Mouse (Mus musculus): ENCODE results near the gene Ldb2. TPM values are rescaled to one million over a fixed set of nuclear protein-coding genes. Genes with fewer than 3 reads are reported as not detected.

Gene Ldb2
- polyA plus RNA-seq, 1 experiment from 2014 or later, result 21.5 TPM

DNA sequence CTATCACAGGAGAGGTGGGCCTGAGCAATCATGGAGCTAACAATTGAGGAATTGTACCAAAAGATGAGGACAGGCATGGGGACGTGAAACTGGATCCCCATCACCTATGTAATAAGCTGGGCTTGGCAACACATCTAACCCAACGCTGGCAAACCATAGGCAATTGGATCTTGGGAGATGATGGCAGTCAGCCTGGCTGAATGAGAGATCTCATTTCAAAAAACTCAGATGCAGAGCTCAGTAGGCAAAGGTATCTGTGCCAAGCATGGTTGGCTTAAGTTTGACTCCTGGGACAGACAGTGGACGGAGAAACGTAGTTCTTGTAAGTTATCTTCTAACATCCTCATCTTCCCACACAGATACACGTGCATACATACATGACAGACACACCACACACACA lies 294.3 kb downstream of the Ldb2 start:
- Histone ChIP-seq H3K4me3 (no peak overlapping the region), H3K4me2 (no peak overlapping the region), H3K27ac (no peak overlapping the region), H3K4me1 (no peaks in the 10 kb centered on the region), H3K9me3 (replicated peaks) (no peaks in the 10 kb centered on the region), H3K27me3 (no peaks in the 10 kb centered on the region), H3K36me3 (ENCODE audit: poor library complexity, severe bottlenecking) (no peaks in the 10 kb centered on the region), H3K9ac (no peak overlapping the region)
- 91% methylated on average over 5 of the region's 5 CpGs for WGBS
- no peak for ATAC-seq

DNA sequence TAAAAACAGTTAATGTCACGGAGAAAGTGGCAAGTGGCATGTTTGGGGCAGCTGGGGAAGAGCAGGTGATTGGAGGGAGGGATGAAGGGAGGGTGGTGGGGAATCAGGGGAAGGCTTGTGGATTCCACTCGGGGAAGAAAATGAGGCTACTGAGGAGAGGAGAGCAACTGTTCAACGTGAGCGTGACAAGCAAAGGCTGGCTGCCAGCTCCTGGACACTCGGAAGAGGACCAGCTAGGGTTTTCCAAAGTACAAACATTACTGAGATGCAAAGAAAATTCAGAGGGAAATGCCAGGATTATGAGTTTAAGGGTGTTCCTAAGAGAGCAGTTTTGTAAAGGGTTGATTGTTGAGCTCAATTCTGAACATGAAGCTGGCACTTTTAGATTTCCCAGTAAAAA lies 294.7 kb downstream of the Ldb2 start:
- no peaks in the 10 kb centered on the region for H3K36me3 ChIP-seq (ENCODE audit: poor library complexity, severe bottlenecking)
- no peaks in the 10 kb centered on the region for H3K9me3 ChIP-seq (replicated peaks)
- no peaks in the 10 kb centered on the region for H3K27me3 ChIP-seq
- ATAC-seq, result no peak
- no peak overlapping the region for H3K27ac ChIP-seq
- no peak overlapping the region for H3K4me2 ChIP-seq
- 75% methylated on average over 5 of the region's 5 CpGs for WGBS
- H3K9ac ChIP-seq, result no peak overlapping the region
- H3K4me1 ChIP-seq, result no peaks in the 10 kb centered on the region
- no peak overlapping the region for H3K4me3 ChIP-seq

DNA sequence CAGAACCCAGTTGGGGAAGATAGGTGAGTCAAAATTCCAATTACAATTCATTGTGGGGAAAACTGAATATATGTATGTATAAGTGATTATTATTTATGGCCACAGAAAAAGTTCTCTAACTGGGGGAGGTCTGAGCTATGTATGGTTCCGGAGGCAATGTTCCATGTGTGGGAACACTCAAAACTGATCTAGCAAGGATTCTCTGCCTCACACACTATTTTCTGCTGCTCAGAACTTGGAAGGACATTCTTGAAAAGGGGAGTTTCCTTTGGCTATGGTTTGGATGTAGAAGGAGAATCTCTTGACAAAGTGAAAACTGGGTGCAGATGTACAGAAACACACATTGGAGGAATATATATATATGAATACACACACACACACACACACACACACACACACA lies 301.3 kb downstream of the Ldb2 start:
- Histone ChIP-seq H3K27ac (no peak overlapping the region), H3K4me1 (no peaks in the 10 kb centered on the region), H3K9ac (no peak overlapping the region), H3K4me3 (no peak overlapping the region), H3K27me3 (no peaks in the 10 kb centered on the region), H3K36me3 (ENCODE audit: poor library complexity, severe bottlenecking) (no peaks in the 10 kb centered on the region), H3K4me2 (no peak overlapping the region), H3K9me3 (replicated peaks) (no peaks in the 10 kb centered on the region)
- WGBS, result 89% methylated on average over 1 of the region's 1 CpGs
- ATAC-seq, result no peak

DNA sequence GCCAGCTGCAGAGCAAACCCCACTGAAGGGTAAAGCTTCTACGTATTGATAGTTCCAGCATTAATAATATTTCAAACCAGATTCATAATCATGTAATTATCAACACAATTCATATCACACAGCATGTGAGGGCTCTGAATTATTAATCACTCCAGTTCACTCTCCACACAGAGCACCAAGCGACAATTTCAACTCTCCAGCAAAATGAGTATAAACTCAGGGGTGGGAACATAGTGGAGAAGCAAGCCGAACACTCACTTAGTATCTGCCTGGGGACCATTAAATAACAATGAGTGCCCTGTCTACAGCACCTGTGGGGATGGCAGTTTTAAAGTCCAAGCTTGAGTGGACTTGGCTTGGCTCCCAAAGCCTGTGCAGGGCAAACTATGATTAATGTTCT lies 302.6 kb downstream of the Ldb2 start:
- H3K9ac ChIP-seq, result no peak overlapping the region
- H3K4me3 ChIP-seq, result no peak overlapping the region
- H3K27ac ChIP-seq, result no peak overlapping the region
- H3K4me1 ChIP-seq, result no peaks in the 10 kb centered on the region
- H3K36me3 ChIP-seq (ENCODE audit: poor library complexity, severe bottlenecking), result no peaks in the 10 kb centered on the region
- no peak overlapping the region for H3K4me2 ChIP-seq
- no peaks in the 10 kb centered on the region for H3K9me3 ChIP-seq (replicated peaks)
- ATAC-seq, result no peak
- 74% methylated on average over 3 of the region's 3 CpGs for WGBS
- H3K27me3 ChIP-seq, result no peaks in the 10 kb centered on the region

DNA sequence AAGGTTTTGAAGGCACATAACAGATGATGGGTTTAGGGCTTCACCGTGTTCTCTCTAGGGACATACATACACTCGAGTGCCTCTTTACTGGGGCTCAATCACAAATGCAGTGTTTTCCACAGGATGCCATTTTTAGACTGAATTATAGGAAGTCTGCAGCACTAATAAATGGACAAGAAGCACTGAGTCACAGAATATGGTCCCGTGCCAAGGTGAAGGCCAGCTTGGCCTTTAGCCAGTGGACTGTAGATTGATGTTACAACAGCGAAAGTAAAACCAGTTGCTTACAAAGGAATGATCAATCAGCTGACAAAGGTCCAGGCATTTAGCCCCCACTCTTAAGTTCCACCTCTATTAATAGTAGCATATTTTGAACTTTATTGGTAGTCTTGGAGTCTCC lies 304.4 kb downstream of the Ldb2 start:
- H3K4me2 ChIP-seq, result no peak overlapping the region
- H3K9me3 ChIP-seq (replicated peaks), result no peaks in the 10 kb centered on the region
- H3K27me3 ChIP-seq, result no peaks in the 10 kb centered on the region
- H3K9ac ChIP-seq, result no peak overlapping the region
- H3K36me3 ChIP-seq (ENCODE audit: poor library complexity, severe bottlenecking), result no peaks in the 10 kb centered on the region
- no peak for ATAC-seq
- H3K4me1 ChIP-seq, result no peaks in the 10 kb centered on the region
- H3K27ac ChIP-seq, result no peak overlapping the region
- 85% methylated on average over 4 of the region's 4 CpGs for WGBS
- H3K4me3 ChIP-seq, result no peak overlapping the region

DNA sequence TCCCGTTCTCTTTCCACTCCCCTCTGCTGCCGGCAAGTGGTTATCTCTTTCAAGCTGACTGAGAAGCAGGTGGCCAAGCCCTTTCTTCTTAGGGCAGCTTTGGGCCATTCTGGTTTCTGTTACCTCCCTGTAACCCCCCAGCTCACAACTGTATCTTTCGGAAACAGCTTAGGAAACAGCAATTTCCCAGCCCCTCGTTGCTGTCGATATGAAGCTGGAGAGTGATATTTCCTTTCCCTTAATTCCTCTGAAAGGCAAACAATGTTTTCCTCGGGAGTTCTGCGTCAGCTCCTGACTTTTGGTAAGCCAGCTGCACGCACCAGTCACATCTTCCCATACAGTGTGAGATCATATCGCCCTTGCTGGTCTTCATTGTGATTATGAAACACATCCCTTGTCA lies 305.3 kb downstream of the Ldb2 start:
- Histone ChIP-seq H3K9ac (no peak overlapping the region), H3K4me2 (no peak overlapping the region), H3K4me1 (no peaks in the 10 kb centered on the region), H3K27me3 (no peaks in the 10 kb centered on the region), H3K4me3 (no peak overlapping the region), H3K27ac (no peak overlapping the region), H3K36me3 (ENCODE audit: poor library complexity, severe bottlenecking) (no peaks in the 10 kb centered on the region), H3K9me3 (replicated peaks) (no peaks in the 10 kb centered on the region)
- 77% methylated on average over 9 of the region's 9 CpGs for WGBS
- ATAC-seq, result no peak

DNA sequence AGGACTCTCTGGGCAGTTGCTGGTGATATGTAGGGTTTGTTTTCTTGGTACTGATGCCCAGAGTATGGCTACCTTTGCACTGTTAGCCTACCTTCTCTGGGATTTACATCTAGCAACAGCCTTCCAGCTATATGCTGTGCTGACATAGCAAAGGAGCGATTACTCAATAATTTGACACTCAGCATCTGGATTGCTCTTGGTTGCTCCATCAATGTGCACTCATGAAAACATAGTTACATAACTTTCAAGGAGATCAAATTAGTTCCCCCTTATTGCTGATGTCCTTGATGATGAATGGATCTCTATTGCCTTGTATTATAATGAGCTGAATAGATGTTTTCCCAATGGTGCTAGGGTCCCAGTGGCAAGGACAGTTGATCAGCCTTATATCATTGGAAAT lies 308.0 kb downstream of the Ldb2 start:
- 93% methylated on average over 1 of the region's 1 CpGs for WGBS
- H3K27ac ChIP-seq, result no peak overlapping the region
- no peaks in the 10 kb centered on the region for H3K27me3 ChIP-seq
- H3K4me3 ChIP-seq, result no peak overlapping the region
- ATAC-seq, result no peak
- H3K9ac ChIP-seq, result no peak overlapping the region
- H3K36me3 ChIP-seq (ENCODE audit: poor library complexity, severe bottlenecking), result no peaks in the 10 kb centered on the region
- H3K4me1 ChIP-seq, result no peaks in the 10 kb centered on the region
- no peak overlapping the region for H3K4me2 ChIP-seq
- H3K9me3 ChIP-seq (replicated peaks), result no peaks in the 10 kb centered on the region

DNA sequence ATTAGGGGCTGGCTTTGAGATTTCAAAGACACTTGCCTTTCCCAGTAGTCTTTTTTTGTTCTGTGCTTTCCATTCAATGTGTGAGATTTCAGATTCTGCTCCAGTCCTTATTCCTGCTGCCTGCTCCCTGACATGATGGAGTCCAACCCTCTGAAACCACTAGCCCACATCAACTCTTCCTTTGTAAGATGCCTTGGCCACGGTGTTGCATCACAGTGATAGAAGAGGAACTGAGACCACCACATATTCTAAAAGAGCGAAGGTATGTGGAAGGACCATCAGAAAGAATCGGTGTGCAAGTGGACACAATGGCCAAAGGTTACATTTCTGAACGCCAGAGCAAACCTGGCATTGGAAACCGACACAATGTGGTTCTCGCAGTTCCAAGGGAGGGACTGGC lies 309.0 kb downstream of the Ldb2 start:
- no peaks in the 10 kb centered on the region for H3K9me3 ChIP-seq (replicated peaks)
- no peaks in the 10 kb centered on the region for H3K27me3 ChIP-seq
- H3K4me1 ChIP-seq, result no peaks in the 10 kb centered on the region
- H3K27ac ChIP-seq, result no peak overlapping the region
- no peak overlapping the region for H3K4me3 ChIP-seq
- 90% methylated on average over 6 of the region's 6 CpGs for WGBS
- no peak overlapping the region for H3K9ac ChIP-seq
- ATAC-seq, result no peak
- H3K36me3 ChIP-seq (ENCODE audit: poor library complexity, severe bottlenecking), result no peaks in the 10 kb centered on the region
- H3K4me2 ChIP-seq, result no peak overlapping the region

DNA sequence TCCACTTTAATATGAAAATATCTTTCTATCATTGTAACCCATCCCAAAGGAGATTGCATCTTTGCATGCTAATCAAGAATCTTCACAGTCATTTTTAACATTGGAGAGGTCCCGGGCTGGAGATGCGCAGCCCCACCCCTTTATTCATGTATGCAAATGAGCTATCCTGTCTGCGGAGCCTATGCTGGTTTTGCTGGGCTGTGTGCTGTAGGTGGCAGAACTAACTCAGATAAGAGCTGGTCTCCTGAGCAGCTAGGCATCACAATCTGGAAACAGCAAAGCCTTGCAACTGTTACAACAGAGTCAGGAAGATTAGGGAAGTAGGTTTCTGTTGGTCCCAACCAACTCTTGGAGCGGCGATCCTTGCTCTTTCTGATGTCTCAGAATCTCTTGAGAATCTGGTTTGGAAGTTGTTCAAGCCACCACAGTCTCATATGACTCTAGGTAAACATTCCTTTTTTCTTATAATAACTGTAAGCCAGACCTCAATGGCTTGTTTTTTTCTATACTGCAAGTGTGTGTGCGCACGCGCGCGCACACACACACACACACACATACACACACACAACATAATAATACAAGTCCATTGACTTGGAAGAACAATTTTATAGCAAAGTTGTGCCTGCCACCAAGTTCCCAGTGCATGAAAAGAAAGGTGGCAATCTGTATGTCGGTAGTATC lies 315.9 kb downstream of the Ldb2 start:
- 66% methylated on average over 11 of the region's 11 CpGs for WGBS
- H3K4me2 ChIP-seq, result no peak overlapping the region
- H3K9ac ChIP-seq, result no peak overlapping the region
- no peak overlapping the region for H3K27ac ChIP-seq
- H3K36me3 ChIP-seq (ENCODE audit: poor library complexity, severe bottlenecking), result no peaks in the 10 kb centered on the region
- no peak overlapping the region for H3K4me3 ChIP-seq
- no peaks in the 10 kb centered on the region for H3K9me3 ChIP-seq (replicated peaks)
- peaks cover 4% of the 10 kb centered on the region; the same call in 1 of the 2 replicates for H3K27me3 ChIP-seq
- ATAC-seq, result peak; percentile 93
- H3K4me1 ChIP-seq, result 0 out of 2 replicates have a peak, but pooled peaks cover 7% of the 10 kb centered on the region

DNA sequence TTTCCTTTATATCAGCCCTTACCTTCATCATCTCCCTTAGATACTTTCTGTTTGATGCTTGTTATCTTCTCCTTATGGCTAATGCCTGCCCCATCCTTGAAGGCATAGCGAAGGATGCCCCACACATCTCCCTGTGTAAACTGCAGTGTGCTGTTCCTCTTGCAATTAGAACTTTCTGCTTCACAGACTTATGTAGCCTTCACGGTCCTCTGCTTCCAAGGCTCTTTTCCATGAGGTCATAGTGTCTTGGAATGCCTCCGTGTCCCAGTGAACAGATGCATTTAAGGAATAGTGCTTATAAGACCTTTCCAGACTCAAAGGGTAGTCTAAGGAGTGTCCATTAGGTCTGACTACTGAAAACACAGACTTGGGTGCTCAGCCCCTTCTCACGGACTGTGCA lies 318.1 kb downstream of the Ldb2 start:
- 88% methylated on average over 4 of the region's 4 CpGs for WGBS
- no peak overlapping the region for H3K4me2 ChIP-seq
- H3K9me3 ChIP-seq (replicated peaks), result no peaks in the 10 kb centered on the region
- no peaks in the 10 kb centered on the region for H3K36me3 ChIP-seq (ENCODE audit: poor library complexity, severe bottlenecking)
- H3K4me3 ChIP-seq, result no peak overlapping the region
- peaks cover 4% of the 10 kb centered on the region; the same call in 1 of the 2 replicates for H3K27me3 ChIP-seq
- no peak overlapping the region for H3K27ac ChIP-seq
- H3K9ac ChIP-seq, result no peak overlapping the region
- no peak for ATAC-seq
- 0 out of 2 replicates have a peak, but pooled peaks cover 10% of the 10 kb centered on the region for H3K4me1 ChIP-seq

DNA sequence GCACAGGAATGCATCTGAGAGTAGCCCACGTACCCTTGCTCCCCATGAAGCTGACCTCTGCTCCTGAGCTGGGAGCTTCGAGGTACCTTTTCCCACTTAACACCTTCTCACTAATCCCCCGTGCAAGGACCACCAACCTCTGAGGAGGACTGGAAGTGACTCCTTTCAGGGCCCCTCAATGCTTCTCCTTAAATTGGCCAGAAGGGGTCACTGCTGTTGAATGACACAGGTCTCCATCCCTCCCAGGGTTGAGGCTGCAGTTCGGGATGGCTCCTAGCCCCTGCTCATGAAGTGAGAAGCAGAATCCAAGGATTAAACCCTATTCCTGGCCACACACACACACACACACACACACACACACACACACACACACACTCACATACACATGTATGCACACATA lies 323.1 kb downstream of the Ldb2 start:
- Histone ChIP-seq H3K9ac (no peak overlapping the region), H3K4me2 (no peak overlapping the region), H3K4me1 (peaks cover 29% of the 10 kb centered on the region; the same call in 1 of the 2 replicates), H3K4me3 (no peak overlapping the region), H3K36me3 (ENCODE audit: poor library complexity, severe bottlenecking) (no peaks in the 10 kb centered on the region), H3K27ac (no peak overlapping the region), H3K27me3 (no peaks in the 10 kb centered on the region), H3K9me3 (replicated peaks) (no peaks in the 10 kb centered on the region)
- no peak for ATAC-seq
- WGBS, result 24% methylated on average over 4 of the region's 4 CpGs

DNA sequence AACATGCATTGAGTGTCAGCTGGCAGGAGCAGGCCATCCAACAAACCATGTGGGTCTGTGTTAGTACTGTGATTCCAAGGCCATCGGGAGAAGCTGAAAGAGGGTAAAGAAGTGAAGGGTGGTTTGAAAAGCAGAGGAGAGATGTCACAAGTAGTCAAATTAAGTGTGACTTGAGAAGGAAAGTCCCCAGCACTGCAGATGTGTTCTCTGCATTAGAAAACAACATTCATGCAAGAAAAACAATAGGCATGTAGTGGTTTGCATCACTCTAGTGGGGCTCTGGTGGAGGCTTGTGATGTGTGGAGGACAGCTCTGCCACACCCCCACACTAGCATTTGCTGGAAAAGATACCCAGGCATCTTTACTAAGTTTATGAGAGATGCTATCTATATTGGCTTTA lies 323.9 kb downstream of the Ldb2 start:
- Histone ChIP-seq H3K27ac (no peak overlapping the region), H3K9me3 (replicated peaks) (no peaks in the 10 kb centered on the region), H3K9ac (no peak overlapping the region), H3K4me3 (no peak overlapping the region), H3K4me1 (peaks cover 29% of the 10 kb centered on the region; the same call in 1 of the 2 replicates), H3K4me2 (no peak overlapping the region), H3K36me3 (ENCODE audit: poor library complexity, severe bottlenecking) (no peaks in the 10 kb centered on the region), H3K27me3 (no peaks in the 10 kb centered on the region)
- ATAC-seq, result no peak
- WGBS, result 81% methylated on average over 1 of the region's 1 CpGs

All from forebrain, embryonic 13.5 days (tissue).